Mouse (Mus musculus) heart, postnatal 0 days (tissue): ENCODE results near the gene Btbd7. TPM values are rescaled to one million over a fixed set of nuclear protein-coding genes. Genes with fewer than 3 reads are reported as not detected.

ENCODE experiments used
- ATAC-seq: fragments of 200-750 bp; cut with Nextera tagmentation; 2 replicates; pipeline ENCODE4 v1.8.0; 2017; ENCODE audit warnings: low read depth, moderate number of reproducible peaks, moderate library complexity; ENCODE audit not compliant: insufficient read depth
- DNase-seq: peaks from one replicate; pipeline ENCODE4 v3.0.0-alpha.2; 2016; ENCODE audit warnings: low spot score
- H3K27ac ChIP-seq: fragments of 300-500 bp; sonication (generic); 2 replicates; pipeline ENCODE4 v1.5.1; 2014; ENCODE audit warnings: low read depth, mild to moderate bottlenecking
- H3K27me3 ChIP-seq: fragments of 300-500 bp; sonication (generic); 2 replicates; pipeline ENCODE4 v1.6.1; 2014; ENCODE audit warnings: low read length, mixed read lengths; ENCODE audit not compliant: control insufficient read depth, insufficient read depth
- H3K36me3 ChIP-seq: fragments of 300-500 bp; sonication (generic); replicated peaks from 2 replicates; pipeline ENCODE4 v1.6.1; 2014; ENCODE audit warnings: low read length, mixed read lengths; ENCODE audit not compliant: control insufficient read depth, insufficient read depth
- H3K4me1 ChIP-seq: fragments of 300-500 bp; sonication (generic); 2 replicates; pipeline ENCODE4 v1.6.1; 2014; ENCODE audit warnings: antibody characterized with exemption; ENCODE audit not compliant: control insufficient read depth, insufficient read depth
- H3K4me2 ChIP-seq: fragments of 300-500 bp; sonication (generic); 2 replicates; pipeline ENCODE4 v1.6.1; 2014; ENCODE audit warnings: low read depth, mild to moderate bottlenecking, low read length, moderate library complexity
- H3K4me3 ChIP-seq: fragments of 300-500 bp; sonication (generic); 2 replicates; pipeline ENCODE4 v1.5.1; 2014; ENCODE audit warnings: low read depth, low read length
- H3K9ac ChIP-seq: fragments of 300-500 bp; sonication (generic); replicated peaks from 2 replicates; pipeline ENCODE4 v1.6.1; 2014; ENCODE audit warnings: low read depth, low read length, mixed read lengths
- H3K9me3 ChIP-seq: fragments of 300-500 bp; sonication (generic); replicated peaks from 2 replicates; pipeline ENCODE4 v1.6.1; 2016; ENCODE audit warnings: low read length; ENCODE audit not compliant: control insufficient read depth
- CTCF ChIP-seq: IDR thresholded peaks from 2 replicates; pipeline ENCODE4 v1.5.1; 2016; ENCODE audit warnings: antibody characterized with exemption, control low read depth, low read depth
- EP300 ChIP-seq: IDR thresholded peaks from 2 replicates; pipeline ENCODE4 v1.6.1; 2016; ENCODE audit warnings: antibody characterized with exemption, low read depth
- WGBS: fragments of 180-500 bp; shearing (Covaris S2); extraction: QIAGEN DNeasy Blood & Tissue Kit; methylation state at CpG from one replicate; pipeline ENCODE4 v1.1.7; 2014; 5-methylcytosine and 5-hydroxymethylcytosine counted together
- polyA plus RNA-seq: library from polyadenylated mRNA; unstranded; fragments of >200 nt; fragmentation: Nextera tagmentation; extraction: Ambion mirVana; gene quantifications from 2 replicates; pipeline ENCODE4 v1.2.1, GENCODE M21; 2015
- total RNA-seq: library from RNA; depleted of rRNA; stranded (reverse); fragments of >200 nt; gene quantifications from 2 replicates; pipeline ENCODE4 v1.2.3, GENCODE M21; 2014; ENCODE audit warnings: low replicate concordance

The Btbd7 gene
- total and polyA plus RNA-seq, 2 experiments from 2014 or later, result 8.4 to 31.3 TPM

DNA sequence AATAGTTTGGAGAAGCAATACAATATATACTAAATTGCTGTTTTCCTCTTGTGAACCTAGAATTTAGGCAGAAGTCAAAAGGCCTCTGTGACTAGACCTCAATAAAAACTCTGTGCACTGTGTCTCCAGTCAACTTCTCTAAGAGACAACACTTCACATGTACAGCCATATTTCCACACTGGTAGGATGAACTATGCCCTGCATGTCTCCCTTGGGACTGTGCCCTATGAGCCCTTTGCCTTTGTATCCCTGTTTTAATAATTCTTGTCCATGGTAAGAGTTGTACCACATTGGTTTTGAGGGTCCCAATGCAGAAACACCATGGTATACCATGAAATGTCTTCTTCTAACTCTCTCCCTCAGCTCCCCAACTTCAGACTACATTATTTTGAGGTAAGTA is 17.5 kb downstream of the Btbd7 start:
- H3K36me3 ChIP-seq, result no peaks in the 10 kb centered on the region
- DNase-seq, result no peak
- H3K4me1 ChIP-seq, result no peaks in the 10 kb centered on the region
- TF ChIP-seq CTCF, result no peak
- no peak for TF ChIP-seq EP300
- H3K4me3 ChIP-seq, result no peak overlapping the region
- no peak for ATAC-seq
- no peak overlapping the region for H3K27ac ChIP-seq
- H3K9ac ChIP-seq, result no peak overlapping the region
- H3K9me3 ChIP-seq, result no peaks in the 10 kb centered on the region
- H3K27me3 ChIP-seq, result no peaks in the 10 kb centered on the region
- no peak overlapping the region for H3K4me2 ChIP-seq

DNA sequence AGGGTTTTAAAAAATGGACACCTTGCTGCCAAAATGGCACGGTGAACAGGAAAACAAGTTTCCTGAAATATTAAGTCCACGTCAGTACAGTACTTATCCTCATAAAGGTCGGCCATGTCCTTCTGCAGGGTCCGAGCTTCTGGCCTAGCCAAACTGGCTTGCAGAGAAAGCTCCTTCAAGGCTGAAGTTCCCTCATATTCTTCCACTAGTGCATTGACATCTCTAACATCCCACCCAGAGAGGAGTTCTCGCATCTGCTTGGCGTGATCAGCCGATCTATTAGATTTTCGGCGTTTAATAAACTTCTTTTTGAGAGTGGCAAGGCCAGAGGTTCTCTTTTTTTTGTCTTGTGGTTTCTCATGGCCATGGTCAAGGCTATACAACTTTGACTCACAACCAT is 40.0 kb downstream of the Btbd7 start:
- TF ChIP-seq CTCF (no peak), EP300 (no peak)
- H3K9ac ChIP-seq, result no peak overlapping the region
- H3K4me3 ChIP-seq, result no peak overlapping the region
- DNase-seq (no peak), ATAC-seq (no peak)
- no peak overlapping the region for H3K4me2 ChIP-seq
- H3K27ac ChIP-seq, result no peak overlapping the region
- H3K27me3 ChIP-seq, result no peaks in the 10 kb centered on the region
- H3K9me3 ChIP-seq, result no peaks in the 10 kb centered on the region
- no peaks in the 10 kb centered on the region for H3K4me1 ChIP-seq
- peaks cover 28% of the 10 kb centered on the region for H3K36me3 ChIP-seq
- 92% methylated on average over 9 of the region's 9 CpGs for WGBS

DNA sequence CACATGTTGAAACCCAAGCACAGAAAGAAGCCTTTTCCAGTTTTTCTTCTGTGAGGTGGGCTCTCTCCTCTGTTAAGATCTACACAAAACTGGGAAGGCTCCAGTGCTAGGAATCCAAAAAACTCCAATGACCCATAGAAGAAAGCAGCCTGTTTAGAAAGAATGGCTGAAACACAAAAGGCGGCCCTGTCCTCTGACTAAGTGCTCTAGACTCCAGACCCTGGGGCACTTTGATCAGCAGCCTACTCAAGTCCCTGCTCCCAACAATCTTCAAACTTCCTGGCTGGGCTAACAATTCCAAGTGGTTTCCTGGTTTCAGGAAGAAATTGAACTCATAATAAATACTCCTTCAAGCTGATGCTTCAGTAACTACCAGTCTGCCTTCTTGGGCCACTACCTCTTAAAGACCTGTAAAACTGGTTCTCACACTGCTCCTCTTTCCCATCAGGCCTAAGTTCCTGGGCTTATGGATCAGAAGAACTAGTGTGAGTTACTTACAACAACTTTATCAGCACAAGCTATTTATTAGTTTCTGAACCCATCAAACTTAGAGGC is 45.4 kb downstream of the Btbd7 start:
- no peak for ATAC-seq

DNA sequence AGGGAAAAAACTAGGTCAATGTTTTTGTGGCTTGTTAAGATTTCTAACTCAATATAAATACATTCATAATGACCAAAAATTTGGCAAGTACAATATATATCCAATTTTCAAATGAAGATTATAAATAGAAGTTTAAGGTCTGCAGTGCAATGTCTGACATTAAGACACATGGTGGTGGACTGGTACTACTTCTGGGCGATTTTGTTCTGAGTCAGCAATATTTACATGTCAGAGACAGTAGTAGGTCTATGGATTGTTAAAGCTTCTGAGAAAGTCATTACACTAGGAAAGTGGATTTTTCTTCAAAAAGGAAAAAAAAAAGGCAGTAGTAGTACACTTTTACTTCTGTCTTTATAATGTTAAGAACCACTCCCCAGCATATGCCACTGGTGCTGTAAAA is 46.4 kb downstream of the Btbd7 start:
- Histone ChIP-seq H3K4me3 (no peak overlapping the region), H3K4me2 (no peak overlapping the region), H3K4me1 (no peaks in the 10 kb centered on the region), H3K9me3 (no peaks in the 10 kb centered on the region), H3K27ac (no peak overlapping the region), H3K36me3 (peaks cover 21% of the 10 kb centered on the region; the same call in 1 of the 2 replicates), H3K9ac (no peak overlapping the region), H3K27me3 (no peaks in the 10 kb centered on the region)
- no peak for ATAC-seq
- TF ChIP-seq CTCF (no peak), EP300 (no peak)
- no peak for DNase-seq
- WGBS, result 77% methylated on average over 1 of the region's 1 CpGs

More for the DNA sequence above, 45.4 kb downstream of the Btbd7 start:
- no peak for DNase-seq
- Histone ChIP-seq H3K27ac (no peak overlapping the region), H3K4me1 (no peaks in the 10 kb centered on the region), H3K27me3 (no peaks in the 10 kb centered on the region), H3K4me3 (no peak overlapping the region), H3K4me2 (no peak overlapping the region), H3K36me3 (peaks cover 25% of the 10 kb centered on the region), H3K9me3 (no peaks in the 10 kb centered on the region), H3K9ac (no peak overlapping the region)
- WGBS, result 96% methylated on average over 1 of the region's 1 CpGs
- TF ChIP-seq CTCF, result no peak
- no peak for TF ChIP-seq EP300

DNA sequence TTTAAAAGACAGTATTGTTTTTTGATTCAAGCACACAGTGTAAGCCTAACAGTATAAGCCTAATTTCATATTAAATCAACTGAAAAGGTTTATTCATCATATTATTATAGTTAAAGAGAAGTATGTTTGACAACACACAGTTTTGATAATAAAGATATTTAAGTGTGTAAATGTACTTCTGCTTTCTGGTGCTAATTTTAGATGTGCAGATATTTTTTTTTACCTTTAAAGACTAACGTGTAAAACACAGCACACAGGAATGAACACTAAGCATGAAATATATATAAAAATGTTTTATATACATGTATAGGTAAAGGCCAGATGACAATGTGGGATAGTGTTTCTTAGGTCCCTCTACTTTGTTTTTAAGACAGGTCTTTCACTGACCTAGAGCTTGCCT is 51.2 kb downstream of the Btbd7 start:
- TF ChIP-seq CTCF (no peak), EP300 (no peak)
- WGBS, result 55% methylated on average over 1 of the region's 1 CpGs
- no peak overlapping the region for H3K9ac ChIP-seq
- no peak overlapping the region for H3K4me2 ChIP-seq
- H3K9me3 ChIP-seq, result no peaks in the 10 kb centered on the region
- ATAC-seq, result no peak
- no peaks in the 10 kb centered on the region for H3K27me3 ChIP-seq
- H3K4me3 ChIP-seq, result no peak overlapping the region
- 0 out of 2 replicates have a peak, but pooled peaks cover 9% of the 10 kb centered on the region for H3K36me3 ChIP-seq
- H3K4me1 ChIP-seq, result no peaks in the 10 kb centered on the region
- no peak overlapping the region for H3K27ac ChIP-seq
- no peak for DNase-seq

DNA sequence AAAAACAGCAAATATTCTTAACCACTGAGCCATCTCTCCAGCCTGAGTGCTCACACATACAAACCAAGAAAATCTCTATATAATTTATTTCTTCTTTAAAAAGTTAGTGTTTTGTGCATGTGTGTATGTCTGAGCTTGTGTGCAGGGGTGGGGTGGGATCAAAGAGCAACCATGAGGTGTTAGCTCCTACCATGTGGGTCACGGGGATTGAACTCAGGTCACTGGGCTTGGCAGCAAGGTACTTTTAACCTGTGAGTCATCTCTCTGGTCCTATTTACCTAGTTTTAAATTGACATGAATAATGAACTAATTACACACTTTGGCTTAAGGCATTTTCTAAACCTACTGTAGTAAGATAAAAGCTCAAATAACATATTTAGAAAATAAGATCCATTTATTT is 51.9 kb downstream of the Btbd7 start:
- no peak overlapping the region for H3K27ac ChIP-seq
- DNase-seq, result no peak
- H3K4me2 ChIP-seq, result no peak overlapping the region
- no peak overlapping the region for H3K9ac ChIP-seq
- H3K36me3 ChIP-seq, result 0 out of 2 replicates have a peak, but pooled peaks cover 9% of the 10 kb centered on the region
- H3K4me3 ChIP-seq, result no peak overlapping the region
- no peaks in the 10 kb centered on the region for H3K4me1 ChIP-seq
- TF ChIP-seq EP300 (no peak), CTCF (no peak)
- no peak for ATAC-seq
- H3K27me3 ChIP-seq, result no peaks in the 10 kb centered on the region
- WGBS, result 97% methylated on average over 1 of the region's 1 CpGs
- no peaks in the 10 kb centered on the region for H3K9me3 ChIP-seq
